In genomic region chr8:83977646-83978045, GRCm38 (mm10) we compare ENCODE assay signal across 9 mouse cellular contexts. TPM values are rescaled to one million over a fixed set of nuclear protein-coding genes. Genes with fewer than 3 reads are reported as not detected.
DNase-seq lines count a peak whose midpoint lies in the region; ATAC-seq and TF ChIP-seq lines count a peak whose summit lies in the region.
"Had no signal": no experiment of that assay in that cellular context is flagged by ENCODE, and none has a peak within 500 bp of the region (broad histone marks: within the 10 kb centered on the region; RNA-seq: fewer than 3 reads in every experiment).

No protein-coding gene starts in this region.

- no peak overlapping the region for H3K4me3 ChIP-seq in hindbrain, embryonic 13.5 days
- no peak overlapping the region for H3K4me3 ChIP-seq in hindbrain, embryonic 14.5 days (replicated peaks; ENCODE audit: low read length)
- peak overlapping the region; percentile 48 for H3K4me3 ChIP-seq in brown adipose tissue, adult 24 weeks (ENCODE audit: insufficient read depth, low read depth, low read length)
- no peak overlapping the region for H3K4me3 ChIP-seq in liver, embryonic 15.5 days (replicated peaks)
- H3K4me3 ChIP-seq in thymus, adult 2 months (ENCODE audit: control insufficient read depth, insufficient read depth, low read length) = no peak overlapping the region

- H3K4me2 ChIP-seq in hindbrain, embryonic 13.5 days = peak overlapping the region; percentile 15; the same call in 1 of the 2 replicates
- H3K4me2 ChIP-seq in hindbrain, embryonic 14.5 days (replicated peaks) = no peak overlapping the region
- H3K4me2 ChIP-seq in liver, embryonic 15.5 days = no peak overlapping the region

- H3K27ac ChIP-seq in hindbrain, embryonic 13.5 days = peak overlapping the region; percentile 18; the same call in 1 of the 2 replicates
- no peak overlapping the region for H3K27ac ChIP-seq in hindbrain, embryonic 14.5 days
- H3K27ac ChIP-seq in brown adipose tissue, adult 24 weeks (replicated peaks; ENCODE audit: low read depth, low read length) = peak overlapping the region; percentile 80
- H3K27ac ChIP-seq in liver, embryonic 15.5 days (replicated peaks) = 0 out of 2 replicates have a peak overlapping the region, but pooled peaks have one; percentile 9
- no peak overlapping the region for H3K27ac ChIP-seq in thymus, adult 2 months (ENCODE audit: control insufficient read depth, insufficient read depth, low read length)

- TF ChIP-seq POLR2A in thymus, adult 2 months (IDR thresholded peaks at IDR 0.05; ENCODE audit: control insufficient read depth, extremely low read depth, insufficient read depth, low read length, poor library complexity) = no peak

- 59% methylated on average over 6 of the region's 6 CpGs for WGBS in hindbrain, embryonic 13.5 days
- 66% methylated on average over 6 of the region's 6 CpGs for WGBS in hindbrain, embryonic 14.5 days
- 46% methylated on average over 6 of the region's 6 CpGs for WGBS in liver, embryonic 15.5 days (ENCODE audit: insufficient replicate concordance)
- 65% methylated on average over 6 of the region's 6 CpGs for WGBS in thymus, adult 2 months

- ATAC-seq in hindbrain, embryonic 13.5 days (ENCODE audit: low FRiP score) = no peak
- ATAC-seq in hindbrain, embryonic 14.5 days (ENCODE audit: low FRiP score) = no peak
- ATAC-seq in liver, embryonic 15.5 days (ENCODE audit: insufficient read depth) = no peak

- peak overlapping the region; percentile 46 for H3K9ac ChIP-seq in hindbrain, embryonic 13.5 days
- no peak overlapping the region for H3K9ac ChIP-seq in hindbrain, embryonic 14.5 days
- no peak overlapping the region for H3K9ac ChIP-seq in liver, embryonic 15.5 days

- peaks cover 58% of the 10 kb centered on the region for H3K4me1 ChIP-seq in hindbrain, embryonic 13.5 days (replicated peaks)
- peaks cover 27% of the 10 kb centered on the region for H3K4me1 ChIP-seq in hindbrain, embryonic 14.5 days (replicated peaks; ENCODE audit: control insufficient read depth, insufficient read depth, low read length)
- peaks cover 28% of the 10 kb centered on the region for H3K4me1 ChIP-seq in brown adipose tissue, adult 24 weeks (ENCODE audit: control insufficient read depth, insufficient read depth, insufficient read length, low read length)
- H3K4me1 ChIP-seq in liver, embryonic 15.5 days (replicated peaks) = peaks cover 48% of the 10 kb centered on the region
- peaks cover 25% of the 10 kb centered on the region for H3K4me1 ChIP-seq in thymus, adult 2 months (replicated peaks; ENCODE audit: control insufficient read depth, insufficient read depth, low read length)

- TF ChIP-seq CTCF in thymus, adult 2 months (IDR thresholded peaks at IDR 0.05; ENCODE audit: borderline replicate concordance, control insufficient read depth, extremely low read depth, insufficient read depth, low read length, poor library complexity) = no peak

- H3K27me3 ChIP-seq in hindbrain, embryonic 13.5 days = no peaks in the 10 kb centered on the region
- H3K27me3 ChIP-seq in hindbrain, embryonic 14.5 days (ENCODE audit: control insufficient read depth, insufficient read depth, low read length) = no peaks in the 10 kb centered on the region
- no peaks in the 10 kb centered on the region for H3K27me3 ChIP-seq in liver, embryonic 15.5 days
- no peaks in the 10 kb centered on the region for H3K27me3 ChIP-seq in thymus, adult 2 months (ENCODE audit: control insufficient read depth, insufficient read depth, low read length)

- H3K9me3 ChIP-seq in hindbrain, embryonic 13.5 days = no peaks in the 10 kb centered on the region
- H3K9me3 ChIP-seq in hindbrain, embryonic 14.5 days (ENCODE audit: control insufficient read depth, low read length) = no peaks in the 10 kb centered on the region
- H3K9me3 ChIP-seq in liver, embryonic 15.5 days (replicated peaks) = no peaks in the 10 kb centered on the region
- H3K9me3 ChIP-seq: G1E had no signal

- peaks cover 28% of the 10 kb centered on the region for H3K36me3 ChIP-seq in hindbrain, embryonic 13.5 days
- peaks cover 28% of the 10 kb centered on the region for H3K36me3 ChIP-seq in hindbrain, embryonic 14.5 days (replicated peaks; ENCODE audit: control insufficient read depth, insufficient read depth)
- peaks cover 19% of the 10 kb centered on the region for H3K36me3 ChIP-seq in liver, embryonic 15.5 days (replicated peaks)
- no peaks in the 10 kb centered on the region for H3K36me3 ChIP-seq in thymus, adult 2 months (ENCODE audit: control insufficient read depth, insufficient read depth, low read length)

- DNase-seq in hindbrain, embryonic 14.5 days (ENCODE audit: low spot score) = no peak
- peak; percentile 32 for DNase-seq in induced T-regulatory cell, adult 2 months (ENCODE audit: low read depth)
- no peak for DNase-seq in thymus, adult 2 months
- DNase-seq in thymus, postnatal 36 days = no peak
- no peak for DNase-seq in thymus, postnatal 4 days

RNA-seq across cellular contexts. Expression of gene Prkaca, which starts 4.9 kb away (rescaled TPM):
- 188 and 191 TPM in 2 replicates for polyA plus RNA-seq in hindbrain, embryonic 13.5 days (2015; fragmentation: Nextera tagmentation; extraction: Ambion mirVana)
- 194 and 218 TPM in 2 replicates for polyA plus RNA-seq in hindbrain, embryonic 14.5 days (2014; fragmentation: Nextera tagmentation; extraction: Ambion mirVana)
- polyA plus RNA-seq in brown adipose tissue, adult 24 weeks (2012; ENCODE audit: insufficient read depth, insufficient read length, missing spikeins) = 270 and 332 TPM in 2 replicates
- 51.2 and 51.5 TPM in 2 replicates for polyA plus RNA-seq in liver, embryonic 15.5 days (2015; fragmentation: Nextera tagmentation; extraction: Ambion mirVana)
- polyA plus RNA-seq in thymus, adult 2 months (2012; rRNA removed) = 57.8 and 59.0 TPM in 2 replicates

RNA-seq across cellular contexts. Expression of gene Samd1, which starts 19.8 kb away (rescaled TPM):
- 8.2 and 9.3 TPM in 2 replicates for polyA plus RNA-seq in hindbrain, embryonic 13.5 days (2015; fragmentation: Nextera tagmentation; extraction: Ambion mirVana)
- 11.1 and 11.3 TPM in 2 replicates for polyA plus RNA-seq in hindbrain, embryonic 14.5 days (2014; fragmentation: Nextera tagmentation; extraction: Ambion mirVana)
- polyA plus RNA-seq in brown adipose tissue, adult 24 weeks (2012; ENCODE audit: insufficient read depth, insufficient read length, missing spikeins) = 12.0 and 12.4 TPM in 2 replicates
- 5.8 and 6.9 TPM in 2 replicates for polyA plus RNA-seq in liver, embryonic 15.5 days (2015; fragmentation: Nextera tagmentation; extraction: Ambion mirVana)
- 153 and 190 TPM in 2 replicates for polyA plus RNA-seq in thymus, adult 2 months (2012; rRNA removed)

RNA-seq across cellular contexts. Expression of gene Asf1b, which starts 22.3 kb away (rescaled TPM):
- polyA plus RNA-seq in hindbrain, embryonic 13.5 days (2015; fragmentation: Nextera tagmentation; extraction: Ambion mirVana) = 14.0 and 15.8 TPM in 2 replicates
- polyA plus RNA-seq in hindbrain, embryonic 14.5 days (2014; fragmentation: Nextera tagmentation; extraction: Ambion mirVana) = 10.5 and 10.7 TPM in 2 replicates
- 3.3 and 3.8 TPM in 2 replicates for polyA plus RNA-seq in brown adipose tissue, adult 24 weeks (2012; ENCODE audit: insufficient read depth, insufficient read length, missing spikeins)
- 116 and 118 TPM in 2 replicates for polyA plus RNA-seq in liver, embryonic 15.5 days (2015; fragmentation: Nextera tagmentation; extraction: Ambion mirVana)
- polyA plus RNA-seq in thymus, adult 2 months (2012; rRNA removed) = 170 and 243 TPM in 2 replicates

RNA-seq across cellular contexts. Expression of gene Gm10644, which starts 22.6 kb away (rescaled TPM):
- polyA plus RNA-seq in hindbrain, embryonic 13.5 days (2015; fragmentation: Nextera tagmentation; extraction: Ambion mirVana) = 0.76 and 0.84 TPM in 2 replicates
- polyA plus RNA-seq in hindbrain, embryonic 14.5 days (2014; fragmentation: Nextera tagmentation; extraction: Ambion mirVana) = 0.76 and 1.1 TPM in 2 replicates
- polyA plus RNA-seq in brown adipose tissue, adult 24 weeks (2012; ENCODE audit: insufficient read depth, insufficient read length, missing spikeins) = 0.79 and 0.99 TPM in 2 replicates
- polyA plus RNA-seq in liver, embryonic 15.5 days (2015; fragmentation: Nextera tagmentation; extraction: Ambion mirVana) = 0.39 and 0.47 TPM in 2 replicates
- polyA plus RNA-seq in thymus, adult 2 months (2012; rRNA removed) = 0.75 and 1.1 TPM in 2 replicates

RNA-seq across cellular contexts. Expression of gene 1700067K01Rik, which starts 23.7 kb away (rescaled TPM):
- polyA plus RNA-seq in hindbrain, embryonic 13.5 days (2015; fragmentation: Nextera tagmentation; extraction: Ambion mirVana) = 0.65 and 0.71 TPM in 2 replicates
- polyA plus RNA-seq in hindbrain, embryonic 14.5 days (2014; fragmentation: Nextera tagmentation; extraction: Ambion mirVana) = 0.54 and 0.76 TPM in 2 replicates
- not detected in 2 replicates for polyA plus RNA-seq in brown adipose tissue, adult 24 weeks (2012; ENCODE audit: insufficient read depth, insufficient read length, missing spikeins)
- polyA plus RNA-seq in liver, embryonic 15.5 days (2015; fragmentation: Nextera tagmentation; extraction: Ambion mirVana) = 0.58 and 0.61 TPM in 2 replicates
- polyA plus RNA-seq in thymus, adult 2 months (2012; rRNA removed) = 1.1 and 1.2 TPM in 2 replicates

Comparison
In these comparisons a context has a peak if more than half of its experiments do, and no peak if none do; other contexts are left out.
1. H3K27ac ChIP-seq: peak in hindbrain, embryonic 13.5 days (single experiment), brown adipose tissue, adult 24 weeks (single experiment) and liver, embryonic 15.5 days (single experiment); none in hindbrain, embryonic 14.5 days (single experiment) and thymus, adult 2 months (single experiment).
2. RNA of gene Samd1, which starts 19.8 kb away (polyA plus RNA-seq): 153 to 190 TPM in thymus, adult 2 months; 12.0 to 12.4 TPM in brown adipose tissue, adult 24 weeks, 11.1 to 11.3 TPM in hindbrain, embryonic 14.5 days, 8.2 to 9.3 TPM in hindbrain, embryonic 13.5 days and 5.8 to 6.9 TPM in liver, embryonic 15.5 days; every median in the first group is over 10 times any median in the second.